Comparison of ENCODE assay signal across 11 mouse cellular contexts in the genomic region with DNA sequence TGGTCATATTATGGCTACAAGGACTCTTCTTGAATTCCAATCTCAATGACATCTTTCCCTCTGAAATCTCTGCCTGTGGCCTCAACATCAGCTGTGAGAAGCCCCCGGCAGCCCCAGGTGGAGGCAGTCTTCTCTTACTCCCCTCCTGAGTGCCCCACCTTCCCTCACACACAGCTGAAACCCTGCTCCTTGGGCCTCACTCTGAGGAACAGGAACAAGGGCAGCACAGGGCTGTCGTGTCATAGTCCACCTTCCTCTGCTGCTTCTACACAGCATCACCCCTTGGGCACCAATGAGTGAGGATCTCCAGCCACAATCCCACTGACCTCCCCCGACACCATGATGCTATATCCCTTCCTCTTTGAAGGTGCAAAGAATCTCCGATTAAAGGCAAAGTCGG. TPM values are rescaled to one million over a fixed set of nuclear protein-coding genes. Genes with fewer than 3 reads are reported as not detected.
DNase-seq lines count a peak whose midpoint lies in the region; ATAC-seq and TF ChIP-seq lines count a peak whose summit lies in the region.
"Had no signal": no experiment of that assay in that cellular context is flagged by ENCODE, and none has a peak within 500 bp of the region (broad histone marks: within the 10 kb centered on the region; RNA-seq: fewer than 3 reads in every experiment).

No protein-coding gene starts in this region.

- 61% methylated on average over 5 of the region's 5 CpGs for WGBS in liver, embryonic 11.5 days
- 66% methylated on average over 5 of the region's 5 CpGs for whole genome bisulfite sequencing in intestine, postnatal 0 days
- 75% methylated on average over 5 of the region's 5 CpGs for WGBS in stomach, embryonic 16.5 days

- intact Hi-C loops in gastrocnemius, adult 2 months (cut with DNase I), result no loop called here

- no peak overlapping the region for H3K9ac ChIP-seq in liver, embryonic 11.5 days (ENCODE audit: low read depth, low read length)
- H3K9ac ChIP-seq in intestine, postnatal 0 days (ENCODE audit: low read depth, low read length), result 0 out of 2 replicates have a peak overlapping the region, but pooled peaks have one; percentile 31
- no peak overlapping the region for H3K9ac ChIP-seq in stomach, embryonic 16.5 days (ENCODE audit: low read length)
- H3K9ac ChIP-seq: neural tube, embryonic 12.5 days had no signal

- H3K27me3 ChIP-seq in liver, embryonic 11.5 days (replicated peaks; ENCODE audit: control insufficient read depth, insufficient read depth, low read length), result no peaks in the 10 kb centered on the region
- no peaks in the 10 kb centered on the region for H3K27me3 ChIP-seq in intestine, postnatal 0 days (replicated peaks; ENCODE audit: control insufficient read depth, insufficient read depth, low read length)
- H3K27me3 ChIP-seq in stomach, embryonic 16.5 days (ENCODE audit: control insufficient read depth, insufficient read depth, low read length), result no peaks in the 10 kb centered on the region
- H3K27me3 ChIP-seq: neural tube, embryonic 12.5 days had no signal

- TF ChIP-seq CTCF in gastrocnemius, adult 2 months (IDR thresholded peaks at IDR 0.05), result no peak
- no peak for TF ChIP-seq CTCF in intestine, postnatal 0 days (IDR thresholded peaks at IDR 0.05; ENCODE audit: low read depth)

- peaks cover 11% of the 10 kb centered on the region for H3K36me3 ChIP-seq in liver, embryonic 11.5 days (ENCODE audit: control insufficient read depth, insufficient read depth, low read length)
- peaks cover 45% of the 10 kb centered on the region; the same call in 1 of the 2 replicates for H3K36me3 ChIP-seq in intestine, postnatal 0 days (ENCODE audit: control insufficient read depth, insufficient read depth)
- H3K36me3 ChIP-seq in stomach, embryonic 16.5 days (ENCODE audit: control insufficient read depth, insufficient read depth, low read length), result peaks cover 4% of the 10 kb centered on the region

- H3K4me1 ChIP-seq in liver, embryonic 11.5 days (replicated peaks; ENCODE audit: control insufficient read depth, insufficient read depth, low read length), result peaks cover 30% of the 10 kb centered on the region
- H3K4me1 ChIP-seq in intestine, postnatal 0 days (replicated peaks; ENCODE audit: control insufficient read depth, insufficient read depth, low read length), result peaks cover 17% of the 10 kb centered on the region
- H3K4me1 ChIP-seq in stomach, embryonic 16.5 days (ENCODE audit: control insufficient read depth, insufficient read depth, low read length), result peaks cover 12% of the 10 kb centered on the region; the same call in 1 of the 2 replicates

- ATAC-seq in liver, embryonic 11.5 days (replicated peaks; ENCODE audit: low FRiP score), result no peak
- ATAC-seq in intestine, postnatal 0 days, result peak; percentile 70
- no peak for ATAC-seq in stomach, embryonic 16.5 days (ENCODE audit: insufficient read depth, low FRiP score)
- no peak for ATAC-seq in erythroid progenitor cell, adult 5-6 weeks (replicated peaks; ENCODE audit: low FRiP score, poor library complexity, severe bottlenecking)

- no peak for DNase-seq in gastrocnemius, adult 2 months
- no peak for DNase-seq in gastrocnemius, postnatal 10 days
- DNase-seq in liver, embryonic 11.5 days (ENCODE audit: low spot score), result no peak
- no peak for DNase-seq in liver
- DNase-seq in kidney, postnatal 14 days, result no peak
- DNase-seq: adrenal gland, postnatal 25 days; cerebellum, postnatal 25 days had no signal

- peak overlapping the region; percentile 56 for H3K4me3 ChIP-seq in gastrocnemius, adult 2 months
- H3K4me3 ChIP-seq in liver, embryonic 11.5 days (ENCODE audit: low read depth, low read length), result no peak overlapping the region
- H3K4me3 ChIP-seq in intestine, postnatal 0 days (ENCODE audit: low read depth, low read length), result no peak overlapping the region
- H3K4me3 ChIP-seq in stomach, embryonic 16.5 days (replicated peaks; ENCODE audit: low read length), result no peak overlapping the region
- H3K4me3 ChIP-seq: neural tube, embryonic 12.5 days had no signal

- no peaks in the 10 kb centered on the region for H3K9me3 ChIP-seq in liver, embryonic 11.5 days (ENCODE audit: control insufficient read depth, low read length)
- no peaks in the 10 kb centered on the region for H3K9me3 ChIP-seq in intestine, postnatal 0 days (ENCODE audit: control insufficient read depth)
- no peaks in the 10 kb centered on the region for H3K9me3 ChIP-seq in stomach, embryonic 16.5 days (replicated peaks; ENCODE audit: control insufficient read depth, low read length)
- H3K9me3 ChIP-seq: neural tube, embryonic 12.5 days had no signal

- no peak overlapping the region for H3K4me2 ChIP-seq in liver, embryonic 11.5 days
- peak overlapping the region; percentile 44 for H3K4me2 ChIP-seq in intestine, postnatal 0 days (replicated peaks; ENCODE audit: low read depth)
- H3K4me2 ChIP-seq in stomach, embryonic 16.5 days (ENCODE audit: low read depth, low read length), result no peak overlapping the region
- H3K4me2 ChIP-seq: neural tube, embryonic 12.5 days had no signal

- peak overlapping the region; percentile 98 for H3K27ac ChIP-seq in gastrocnemius, adult 2 months
- H3K27ac ChIP-seq in liver, embryonic 11.5 days (ENCODE audit: low read depth, low read length), result 0 out of 2 replicates have a peak overlapping the region, but pooled peaks have one; percentile 16
- peak overlapping the region; percentile 81 for H3K27ac ChIP-seq in intestine, postnatal 0 days (ENCODE audit: low read depth, low read length)
- peak overlapping the region; percentile 0; the same call in 1 of the 2 replicates for H3K27ac ChIP-seq in stomach, embryonic 16.5 days (ENCODE audit: low read length)
- H3K27ac ChIP-seq: neural tube, embryonic 12.5 days had no signal

RNA-seq across cellular contexts. Expression of a gene that starts 7.9 kb away (rescaled TPM):
- 100 to 1,000 TPM; 162 to 163 TPM for total RNA-seq in gastrocnemius, adult 2 months (2021)
- 100 to 1,000 TPM; 120 to 134 TPM for total RNA-seq in gastrocnemius, postnatal 10 days (2021)
- polyA plus RNA-seq in liver, embryonic 11.5 days (2014; fragmentation: Nextera tagmentation; extraction: Ambion mirVana), result 23.0 and 28.6 TPM in 2 replicates
- polyA plus RNA-seq in intestine, postnatal 0 days (2015; fragmentation: Nextera tagmentation; extraction: Ambion mirVana), result 27.6 and 37.7 TPM in 2 replicates
- 43.7 and 45.3 TPM in 2 replicates for polyA plus RNA-seq in stomach, embryonic 16.5 days (2015; fragmentation: Nextera tagmentation; extraction: Ambion mirVana)
- 6.7 and 7.2 TPM in 2 replicates for total RNA-seq in erythroid progenitor cell, adult 5-6 weeks (2015; ENCODE audit: low replicate concordance)
- 3.6 and 6.9 TPM in 2 replicates for total RNA-seq in erythroid progenitor cell, adult 5-6 weeks (2017; ENCODE audit: low replicate concordance)

RNA-seq across cellular contexts. Expression of a gene that starts 50.4 kb away (rescaled TPM):
- 10 to 100 TPM; 17.2 to 28.5 TPM for total RNA-seq in gastrocnemius, adult 2 months (2021)
- 10 to 100 TPM; 25.6 to 28.0 TPM for total RNA-seq in gastrocnemius, postnatal 10 days (2021)
- polyA plus RNA-seq in liver, embryonic 11.5 days (2014; fragmentation: Nextera tagmentation; extraction: Ambion mirVana), result 0.49 and 0.88 TPM in 2 replicates
- 2.7 and 3.8 TPM in 2 replicates for polyA plus RNA-seq in intestine, postnatal 0 days (2015; fragmentation: Nextera tagmentation; extraction: Ambion mirVana)
- polyA plus RNA-seq in stomach, embryonic 16.5 days (2015; fragmentation: Nextera tagmentation; extraction: Ambion mirVana), result 1.9 and 2.8 TPM in 2 replicates
- total RNA-seq in erythroid progenitor cell, adult 5-6 weeks (2015; ENCODE audit: low replicate concordance), result 2.5 TPM in 1 of 2 replicates, not detected in the other
- total RNA-seq in erythroid progenitor cell, adult 5-6 weeks (2017; ENCODE audit: low replicate concordance), result 1.6 and 2.1 TPM in 2 replicates

RNA-seq across cellular contexts. Expression of a gene that starts 51.7 kb away (rescaled TPM):
- 1 to 10 TPM; 6.2 to 7.1 TPM for total RNA-seq in gastrocnemius, adult 2 months (2021)
- 10 to 100 TPM; 13.1 to 15.3 TPM for total RNA-seq in gastrocnemius, postnatal 10 days (2021)
- polyA plus RNA-seq in liver, embryonic 11.5 days (2014; fragmentation: Nextera tagmentation; extraction: Ambion mirVana), result 32.6 and 34.5 TPM in 2 replicates
- 9.8 and 12.4 TPM in 2 replicates for polyA plus RNA-seq in intestine, postnatal 0 days (2015; fragmentation: Nextera tagmentation; extraction: Ambion mirVana)
- polyA plus RNA-seq in stomach, embryonic 16.5 days (2015; fragmentation: Nextera tagmentation; extraction: Ambion mirVana), result 23.7 and 24.4 TPM in 2 replicates
- 81.8 and 146 TPM in 2 replicates for total RNA-seq in erythroid progenitor cell, adult 5-6 weeks (2015; ENCODE audit: low replicate concordance)
- total RNA-seq in erythroid progenitor cell, adult 5-6 weeks (2017; ENCODE audit: low replicate concordance), result 27.3 and 33.1 TPM in 2 replicates

Comparison
In these comparisons a context has a peak if more than half of its experiments do, and no peak if none do; other contexts are left out.
1. H3K27ac ChIP-seq: peak in every context shown above with its lines; median percentile 98 in gastrocnemius, adult 2 months; 81 in intestine, postnatal 0 days; 16 in liver, embryonic 11.5 days; 0 in stomach, embryonic 16.5 days.
2. RNA of a gene that starts 7.9 kb away (total RNA-seq): 162 to 163 TPM in gastrocnemius, adult 2 months and 120 to 134 TPM in gastrocnemius, postnatal 10 days; 3.6 to 7.2 TPM in erythroid progenitor cell, adult 5-6 weeks; every median in the first group is over 10 times any median in the second.
3. RNA of a gene that starts 50.4 kb away (total RNA-seq): 17.2 to 28.5 TPM in gastrocnemius, adult 2 months and 25.6 to 28.0 TPM in gastrocnemius, postnatal 10 days; 1.6 to 2.5 TPM in erythroid progenitor cell, adult 5-6 weeks; every median in the first group is over 4 times any median in the second.